Mouse (Mus musculus) liver, adult 2 months (tissue): ENCODE data around the gene Pkp3.

Experiments
- CTCF ChIP-seq: fragments of 200-500 bp; IDR thresholded peaks from 2 replicates; pipeline ENCODE4 v1.5.1; 2011; ENCODE audit warnings: low read depth, low read length, control low read depth
- POLR2A ChIP-seq: fragments of 200-500 bp; IDR thresholded peaks from 2 replicates; pipeline ENCODE4 v1.6.1; 2011; ENCODE audit warnings: low read length, control low read depth; ENCODE audit not compliant: insufficient read depth; ENCODE audit errors: extremely low read depth

DNA sequence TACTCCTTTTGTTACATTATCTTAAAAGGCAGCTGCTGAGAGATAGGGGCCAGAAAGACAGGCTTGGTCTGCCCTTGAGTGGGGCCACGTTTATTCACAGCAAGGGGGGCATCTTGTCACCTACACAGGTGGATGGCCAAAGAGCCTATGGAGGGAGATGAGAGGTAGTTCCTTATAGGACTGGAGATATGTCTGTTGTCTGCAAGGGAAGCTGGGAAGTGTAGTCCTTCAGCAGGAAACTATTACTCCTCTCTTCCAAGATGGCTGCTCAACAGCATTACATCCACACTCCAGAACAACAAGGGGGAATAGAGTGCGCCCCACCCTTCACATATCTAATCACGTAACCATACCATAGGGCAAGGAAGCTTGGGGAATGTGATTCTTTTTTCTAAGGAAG lies 41.5 kb downstream of the Pkp3 start:
- TF ChIP-seq POLR2A (no peak), CTCF (no peak)
